Comparison of ENCODE assay signal across 15 mouse cellular contexts in the genomic region with DNA sequence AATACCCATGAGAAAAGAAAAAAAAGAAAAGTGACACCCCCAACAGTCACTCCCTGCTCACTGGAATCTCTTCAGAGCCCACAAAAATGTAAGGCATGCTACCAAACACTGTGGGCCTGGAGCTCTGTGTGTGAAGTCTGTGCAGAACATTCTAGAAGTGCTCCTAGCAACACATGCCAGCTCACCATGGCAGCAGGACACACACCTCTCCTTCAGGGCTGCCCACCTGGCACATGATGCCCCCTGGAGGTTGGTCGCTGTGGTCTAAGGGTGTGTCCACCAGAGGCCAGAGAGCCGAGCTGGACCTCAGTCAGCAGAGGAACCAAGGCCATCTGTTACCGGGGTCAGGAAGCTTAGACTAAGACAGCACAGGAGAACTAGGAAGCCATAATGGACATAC. TPM values are rescaled to one million over a fixed set of nuclear protein-coding genes. Genes with fewer than 3 reads are reported as not detected.
DNase-seq lines count a peak whose midpoint lies in the region; ATAC-seq lines count a peak whose summit lies in the region.
"Had no signal": no experiment of that assay in that cellular context is flagged by ENCODE, and none has a peak within 500 bp of the region (broad histone marks: within the 10 kb centered on the region; RNA-seq: fewer than 3 reads in every experiment).

No protein-coding gene starts in this region.

- no peak for ATAC-seq in megakaryocyte, adult 5-6 weeks (ENCODE audit: poor library complexity, severe bottlenecking)
- ATAC-seq: forebrain, embryonic 13.5 days; inflammation-experienced regulatory T-cells, adult 6 months had no signal

- peaks cover 60% of the 10 kb centered on the region for H3K4me1 ChIP-seq in megakaryocyte, embryonic 14.5 days

- H3K4me3 ChIP-seq in megakaryocyte, embryonic 14.5 days (replicated peaks), result peak overlapping the region; percentile 42
- H3K4me3 ChIP-seq: forebrain, embryonic 13.5 days had no signal

- peak; percentile 94 for DNase-seq in heart, adult 11 months
- no peak for DNase-seq in heart, adult 18-20 months
- peak; percentile 48 to 54 for DNase-seq in cerebellum, postnatal 36 days
- peak; percentile 79 to 88 for DNase-seq in lung, postnatal 4 days
- no peak for DNase-seq in c-Kit-positive CD71-positive TER-119-positive erythroid progenitor cells, embryonic 14.5 days (ENCODE audit: low spot score)
- DNase-seq in left cerebral cortex, adult 18-20 months (ENCODE audit: low spot score in 2 of 2), result no peak
- DNase-seq: thymus, postnatal 14 days had no signal

- H3K9me3 ChIP-seq in megakaryocyte, embryonic 14.5 days, result 0 out of 2 replicates have a peak, but pooled peaks cover 3% of the 10 kb centered on the region
- H3K9me3 ChIP-seq: forebrain, embryonic 13.5 days had no signal

- no peaks in the 10 kb centered on the region for H3K36me3 ChIP-seq in megakaryocyte, embryonic 14.5 days (replicated peaks; ENCODE audit: low read length)

- H3K27me3 ChIP-seq in megakaryocyte, embryonic 14.5 days (replicated peaks), result peaks cover 38% of the 10 kb centered on the region
- H3K27me3 ChIP-seq: forebrain, embryonic 13.5 days had no signal

RNA-seq across cellular contexts. Expression of a gene that starts 3.3 kb away (rescaled TPM):
- 1 to 10 TPM; 1.3 to 2.0 TPM for total RNA-seq in heart, adult 18-20 months (2021)
- 2.8 TPM in 1 of 2 replicates, not detected in the other for polyA plus RNA-seq in megakaryocyte, embryonic 14.5 days (2012; ENCODE audit: insufficient read depth, low replicate concordance)
- total RNA-seq in megakaryocyte, adult 5-6 weeks (2015), result 47.3 and 48.1 TPM in 2 replicates
- total RNA-seq in megakaryocyte, adult 5-6 weeks (2017), result 104 TPM in 2 replicates
- 1 to 10 TPM; 3.0 to 4.2 TPM for total RNA-seq in left cerebral cortex, adult 18-20 months (2021)

RNA-seq across cellular contexts. Expression of a gene that starts 8.7 kb away (rescaled TPM):
- 10 to 100 TPM; 17.7 to 23.9 TPM for total RNA-seq in heart, adult 18-20 months (2021)
- polyA plus RNA-seq in megakaryocyte, embryonic 14.5 days (2012; ENCODE audit: insufficient read depth, low replicate concordance), result 30.5 and 188 TPM in 2 replicates
- total RNA-seq in megakaryocyte, adult 5-6 weeks (2015), result 242 and 258 TPM in 2 replicates
- total RNA-seq in megakaryocyte, adult 5-6 weeks (2017), result 447 and 483 TPM in 2 replicates
- 10 to 100 TPM; 14.6 to 16.6 TPM for total RNA-seq in left cerebral cortex, adult 18-20 months (2021)

RNA-seq across cellular contexts. Expression of a gene that starts 13.7 kb away (rescaled TPM):
- total RNA-seq in heart, adult 18-20 months (2021), result 100 to 1,000 TPM; 489 to 502 TPM
- 38.8 and 142 TPM in 2 replicates for polyA plus RNA-seq in megakaryocyte, embryonic 14.5 days (2012; ENCODE audit: insufficient read depth, low replicate concordance)
- total RNA-seq in megakaryocyte, adult 5-6 weeks (2015), result 213 and 215 TPM in 2 replicates
- total RNA-seq in megakaryocyte, adult 5-6 weeks (2017), result 60.4 and 83.5 TPM in 2 replicates
- 100 to 1,000 TPM; 141 to 148 TPM for total RNA-seq in left cerebral cortex, adult 18-20 months (2021)

RNA-seq across cellular contexts. Expression of a gene that starts 19.3 kb away (rescaled TPM):
- total RNA-seq in heart, adult 18-20 months (2021), result 1 to 10 TPM; 8.0 to 9.2 TPM
- polyA plus RNA-seq in megakaryocyte, embryonic 14.5 days (2012; ENCODE audit: insufficient read depth, low replicate concordance), result 39.3 and 78.0 TPM in 2 replicates
- 197 and 207 TPM in 2 replicates for total RNA-seq in megakaryocyte, adult 5-6 weeks (2015)
- 315 and 316 TPM in 2 replicates for total RNA-seq in megakaryocyte, adult 5-6 weeks (2017)
- total RNA-seq in left cerebral cortex, adult 18-20 months (2021), result 10 to 100 TPM; 22.4 to 23.0 TPM

RNA-seq across cellular contexts. Expression of a gene that starts 32.2 kb away (rescaled TPM):
- total RNA-seq in heart, adult 18-20 months (2021), result under 1 TPM; 0.28 to 0.30 TPM
- polyA plus RNA-seq in megakaryocyte, embryonic 14.5 days (2012; ENCODE audit: insufficient read depth, low replicate concordance), result 0.04 TPM in 1 of 2 replicates, not detected in the other
- total RNA-seq in megakaryocyte, adult 5-6 weeks (2015), result 1.4 and 2.7 TPM in 2 replicates
- total RNA-seq in megakaryocyte, adult 5-6 weeks (2017), result 2.4 TPM in 2 replicates
- under 1 TPM in 1 of 2 experiments, not detected in 1; 0.23 TPM for total RNA-seq in left cerebral cortex, adult 18-20 months (2021)
- total RNA-seq: neutrophil, adult 5-6 weeks had no signal
- polyA plus RNA-seq: cortical plate, adult 2 months; forebrain, embryonic 13.5 days; heart, embryonic 14.5 days; inflammation-experienced regulatory T-cells, adult 6 months; midbrain, embryonic 11.5 days had no signal

Comparison
In these comparisons a context has a peak if more than half of its experiments do, and no peak if none do; other contexts are left out.
1. DNase-seq: peak in heart, adult 11 months (single experiment), cerebellum, postnatal 36 days (2 of 2) and lung, postnatal 4 days (2 of 2); none in heart, adult 18-20 months (0 of 2), c-Kit-positive CD71-positive TER-119-positive erythroid progenitor cells, embryonic 14.5 days (single experiment) and left cerebral cortex, adult 18-20 months (0 of 2).
2. RNA of a gene that starts 3.3 kb away (total RNA-seq): 47.3 to 104 TPM in megakaryocyte, adult 5-6 weeks; 3.0 to 4.2 TPM in left cerebral cortex, adult 18-20 months and 1.3 to 2.0 TPM in heart, adult 18-20 months; every median in the first group is over 4 times any median in the second.
3. RNA of a gene that starts 8.7 kb away (total RNA-seq): 242 to 483 TPM in megakaryocyte, adult 5-6 weeks; 17.7 to 23.9 TPM in heart, adult 18-20 months and 14.6 to 16.6 TPM in left cerebral cortex, adult 18-20 months; every median in the first group is over 4 times any median in the second.